Mouse (Mus musculus) hindbrain, embryonic 16.5 days (tissue): ENCODE data around the gene Gpr27. TPM values are rescaled to one million over a fixed set of nuclear protein-coding genes. Genes with fewer than 3 reads are reported as not detected.

Experiments used
- ATAC-seq: fragments of 200-750 bp; cut with Nextera tagmentation; 2 replicates; pipeline ENCODE4 v1.8.0; 2017; ENCODE audit warnings: moderate TSS enrichment, moderate library complexity
- H3K27ac ChIP-seq: fragments of 300-500 bp; sonication (generic); 2 replicates; pipeline ENCODE4 v1.5.1; 2014; ENCODE audit warnings: low read depth, mild to moderate bottlenecking, control low read depth, low read length, moderate library complexity
- H3K27me3 ChIP-seq: fragments of 300-500 bp; sonication (generic); replicated peaks from 2 replicates; pipeline ENCODE4 v1.6.1; 2014; ENCODE audit warnings: low read length; ENCODE audit not compliant: control insufficient read depth, insufficient read depth
- H3K36me3 ChIP-seq: fragments of 300-500 bp; sonication (generic); 2 replicates; pipeline ENCODE4 v1.6.1; 2014; ENCODE audit warnings: mild to moderate bottlenecking, low read length, moderate library complexity, mixed read lengths; ENCODE audit not compliant: control insufficient read depth, insufficient read depth
- H3K4me1 ChIP-seq: fragments of 300-500 bp; sonication (generic); 2 replicates; pipeline ENCODE4 v1.6.1; 2014; ENCODE audit warnings: low read depth, low read length; ENCODE audit not compliant: control insufficient read depth, insufficient read depth
- H3K4me2 ChIP-seq: fragments of 300-500 bp; sonication (generic); 2 replicates; pipeline ENCODE4 v1.6.1; 2014; ENCODE audit warnings: mild to moderate bottlenecking, low read length, control low read depth, moderate library complexity
- H3K4me3 ChIP-seq: fragments of 300-500 bp; sonication (generic); 2 replicates; pipeline ENCODE4 v1.5.1; 2014; ENCODE audit warnings: mild to moderate bottlenecking, low read length, control low read depth, moderate library complexity
- H3K9ac ChIP-seq: fragments of 300-500 bp; sonication (generic); 2 replicates; pipeline ENCODE4 v1.6.1; 2014; ENCODE audit warnings: low read depth, mild to moderate bottlenecking, control low read depth, low read length, moderate library complexity
- H3K9me3 ChIP-seq: fragments of 300-500 bp; sonication (generic); 2 replicates; pipeline ENCODE4 v1.6.1; 2014; ENCODE audit warnings: mild to moderate bottlenecking, low read length, moderate library complexity; ENCODE audit not compliant: control insufficient read depth
- WGBS: fragments of 180-500 bp; shearing (Covaris S2); extraction: QIAGEN DNeasy Blood & Tissue Kit; methylation state at CpG from one replicate; pipeline ENCODE4 v1.1.7; 2014; 5-methylcytosine and 5-hydroxymethylcytosine counted together
- polyA plus RNA-seq: library from polyadenylated mRNA; unstranded; fragments of >200 nt; fragmentation: Nextera tagmentation; extraction: Ambion mirVana; gene quantifications from 2 replicates; pipeline ENCODE4 v1.2.1, GENCODE M21; 2015

Gpr27 gene
- polyA plus RNA-seq, 1 experiment from 2014 or later = 13.8 TPM

DNA sequence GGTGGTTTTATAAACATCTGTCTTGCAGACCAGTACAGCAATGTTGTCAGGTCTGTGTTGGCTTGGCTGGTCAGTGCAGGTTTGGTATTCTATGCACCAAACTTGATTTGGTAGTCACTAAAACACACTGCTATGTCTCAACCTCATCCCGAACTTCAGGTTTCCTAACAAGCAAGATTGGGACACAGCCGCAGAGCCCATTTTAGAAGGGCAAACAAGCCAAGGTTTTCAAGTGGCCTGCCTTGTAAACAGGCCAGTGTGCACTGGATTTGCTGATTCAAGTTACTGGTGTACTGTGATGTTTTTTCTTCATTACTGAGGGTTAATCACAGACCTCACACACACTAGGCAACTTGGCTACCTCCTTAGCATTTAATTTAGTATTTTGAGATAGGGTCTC lies 36.4 kb upstream of the Gpr27 start:
- Histone ChIP-seq H3K9ac (no peak overlapping the region), H3K27ac (no peak overlapping the region), H3K4me2 (no peak overlapping the region), H3K4me1 (no peaks in the 10 kb centered on the region; the same call in 1 of the 2 replicates), H3K27me3 (no peaks in the 10 kb centered on the region), H3K36me3 (no peaks in the 10 kb centered on the region), H3K9me3 (no peaks in the 10 kb centered on the region), H3K4me3 (no peak overlapping the region)
- no peak for ATAC-seq
- WGBS = 98% methylated on average over 2 of the region's 2 CpGs

DNA sequence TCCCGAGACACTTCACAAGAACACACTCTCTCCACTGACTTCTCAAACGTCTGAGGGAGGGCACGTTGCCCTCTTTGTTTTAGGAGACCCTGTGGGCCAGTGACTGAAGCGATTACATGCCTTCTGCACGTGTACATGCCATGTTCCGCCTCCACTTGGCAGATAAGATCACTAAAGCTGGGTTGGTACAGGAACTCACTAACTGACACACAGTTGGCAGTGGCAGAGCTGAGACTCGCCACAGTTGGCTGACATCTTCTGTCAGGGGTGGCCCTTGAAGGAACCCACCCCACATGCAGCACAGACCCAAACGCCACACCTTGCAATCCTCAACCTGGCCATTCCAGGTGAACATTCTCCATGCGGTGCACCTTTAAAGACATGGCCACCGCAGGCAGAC lies 33.9 kb upstream of the Gpr27 start:
- H3K4me2 ChIP-seq = no peak overlapping the region
- no peaks in the 10 kb centered on the region for H3K36me3 ChIP-seq
- H3K9ac ChIP-seq = no peak overlapping the region
- WGBS = 86% methylated on average over 10 of the region's 10 CpGs
- no peak overlapping the region for H3K27ac ChIP-seq
- H3K9me3 ChIP-seq = no peaks in the 10 kb centered on the region
- ATAC-seq = no peak
- H3K27me3 ChIP-seq = no peaks in the 10 kb centered on the region
- no peaks in the 10 kb centered on the region for H3K4me1 ChIP-seq
- no peak overlapping the region for H3K4me3 ChIP-seq

DNA sequence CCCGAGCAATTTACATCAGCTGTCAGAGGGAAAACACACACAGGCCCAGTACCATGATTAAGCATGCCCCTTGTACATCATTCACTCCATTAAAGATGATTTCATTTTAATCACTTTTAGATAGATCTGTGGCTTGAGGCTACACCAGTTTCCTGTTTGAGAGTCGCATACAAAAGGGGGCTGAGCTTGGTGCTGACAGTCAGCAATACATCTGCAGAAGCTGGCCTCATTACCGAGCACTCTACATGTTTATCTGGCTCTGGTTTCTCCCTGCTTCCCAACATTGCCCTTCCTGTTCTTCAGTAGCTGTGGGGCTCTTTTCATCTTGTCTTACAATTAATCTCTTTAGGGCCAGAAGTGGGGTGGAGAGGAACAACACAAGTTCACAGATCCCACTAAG lies 32.0 kb upstream of the Gpr27 start:
- Histone ChIP-seq H3K27me3 (no peaks in the 10 kb centered on the region), H3K36me3 (no peaks in the 10 kb centered on the region), H3K4me2 (no peak overlapping the region), H3K4me1 (peaks cover 2% of the 10 kb centered on the region; the same call in 1 of the 2 replicates), H3K4me3 (no peak overlapping the region), H3K9ac (no peak overlapping the region), H3K9me3 (no peaks in the 10 kb centered on the region), H3K27ac (no peak overlapping the region)
- 49% methylated on average over 3 of the region's 3 CpGs for WGBS
- no peak for ATAC-seq

DNA sequence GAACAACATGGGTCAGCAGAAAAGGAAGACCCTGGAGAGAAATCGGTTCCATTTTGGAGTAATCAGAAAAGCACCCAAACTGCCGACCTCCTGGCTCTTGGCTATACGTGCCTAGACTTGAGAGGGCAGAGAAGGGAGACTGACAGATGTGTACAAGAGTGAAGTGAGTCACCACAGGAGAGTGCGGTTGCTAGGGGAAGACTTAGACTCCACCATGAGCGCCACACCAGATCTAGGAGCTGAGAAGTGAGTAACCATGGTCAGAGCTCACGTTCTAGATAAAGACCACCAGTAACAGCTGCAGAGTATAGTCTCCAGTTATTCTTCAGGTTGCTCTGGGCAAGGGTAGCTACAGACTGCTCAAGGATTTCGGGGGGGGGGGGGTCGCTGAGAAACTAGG lies 29.2 kb upstream of the Gpr27 start:
- Histone ChIP-seq H3K4me2 (no peak overlapping the region), H3K27ac (no peak overlapping the region), H3K27me3 (no peaks in the 10 kb centered on the region), H3K4me3 (no peak overlapping the region), H3K9ac (no peak overlapping the region), H3K9me3 (no peaks in the 10 kb centered on the region), H3K4me1 (peaks cover 6% of the 10 kb centered on the region), H3K36me3 (no peaks in the 10 kb centered on the region)
- WGBS = 79% methylated on average over 8 of the region's 8 CpGs
- ATAC-seq = no peak

DNA sequence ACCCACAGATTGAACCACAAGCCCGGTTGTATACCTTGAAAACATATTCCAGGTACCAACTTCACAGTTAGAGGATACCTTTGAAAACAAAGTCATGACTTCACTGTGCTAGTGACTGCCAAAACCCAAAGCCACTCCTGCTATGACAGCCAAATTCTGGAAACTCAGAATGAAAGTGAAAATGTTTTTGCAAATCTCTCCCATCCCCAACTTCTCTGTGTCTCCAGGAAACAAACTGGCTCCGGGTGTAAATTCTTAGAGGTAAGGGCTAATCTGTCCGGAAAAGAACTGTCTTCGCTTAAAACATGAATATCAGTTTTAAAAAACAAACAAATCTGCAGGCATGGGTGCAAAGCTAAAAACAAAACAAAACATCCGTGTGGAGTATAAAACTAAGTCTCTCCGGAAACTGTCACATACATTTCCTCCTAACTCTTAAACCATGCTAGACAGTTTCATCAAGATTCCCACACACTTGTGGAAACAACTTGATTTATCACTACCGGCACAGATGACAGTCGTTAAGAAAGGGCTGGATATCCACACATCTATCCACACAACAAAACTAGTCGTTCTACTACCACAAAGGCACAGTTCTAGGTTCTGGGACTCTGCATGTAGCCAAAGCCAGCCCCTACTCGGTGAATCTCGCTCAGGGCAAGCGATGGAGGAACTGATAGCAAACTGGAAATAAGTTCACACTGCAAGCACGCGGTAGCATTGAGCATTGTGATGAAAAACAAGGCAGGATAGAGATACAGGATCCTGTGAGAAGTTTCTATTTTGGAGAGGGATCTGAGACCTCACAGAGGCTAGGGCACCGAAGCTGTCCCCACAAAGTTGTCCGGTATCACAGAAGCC lies 26.8 kb upstream of the Gpr27 start:
- no peaks in the 10 kb centered on the region for H3K36me3 ChIP-seq
- H3K4me3 ChIP-seq = peak overlapping the region; percentile 70
- peak overlapping the region; percentile 91 for H3K4me2 ChIP-seq
- 30% methylated on average over 16 of the region's 16 CpGs for WGBS
- ATAC-seq = no peak
- peak overlapping the region; percentile 76; the same call in 1 of the 2 replicates for H3K27ac ChIP-seq
- peaks cover 27% of the 10 kb centered on the region for H3K4me1 ChIP-seq
- H3K9me3 ChIP-seq = no peaks in the 10 kb centered on the region
- no peaks in the 10 kb centered on the region for H3K27me3 ChIP-seq
- H3K9ac ChIP-seq = peak overlapping the region; percentile 80

DNA sequence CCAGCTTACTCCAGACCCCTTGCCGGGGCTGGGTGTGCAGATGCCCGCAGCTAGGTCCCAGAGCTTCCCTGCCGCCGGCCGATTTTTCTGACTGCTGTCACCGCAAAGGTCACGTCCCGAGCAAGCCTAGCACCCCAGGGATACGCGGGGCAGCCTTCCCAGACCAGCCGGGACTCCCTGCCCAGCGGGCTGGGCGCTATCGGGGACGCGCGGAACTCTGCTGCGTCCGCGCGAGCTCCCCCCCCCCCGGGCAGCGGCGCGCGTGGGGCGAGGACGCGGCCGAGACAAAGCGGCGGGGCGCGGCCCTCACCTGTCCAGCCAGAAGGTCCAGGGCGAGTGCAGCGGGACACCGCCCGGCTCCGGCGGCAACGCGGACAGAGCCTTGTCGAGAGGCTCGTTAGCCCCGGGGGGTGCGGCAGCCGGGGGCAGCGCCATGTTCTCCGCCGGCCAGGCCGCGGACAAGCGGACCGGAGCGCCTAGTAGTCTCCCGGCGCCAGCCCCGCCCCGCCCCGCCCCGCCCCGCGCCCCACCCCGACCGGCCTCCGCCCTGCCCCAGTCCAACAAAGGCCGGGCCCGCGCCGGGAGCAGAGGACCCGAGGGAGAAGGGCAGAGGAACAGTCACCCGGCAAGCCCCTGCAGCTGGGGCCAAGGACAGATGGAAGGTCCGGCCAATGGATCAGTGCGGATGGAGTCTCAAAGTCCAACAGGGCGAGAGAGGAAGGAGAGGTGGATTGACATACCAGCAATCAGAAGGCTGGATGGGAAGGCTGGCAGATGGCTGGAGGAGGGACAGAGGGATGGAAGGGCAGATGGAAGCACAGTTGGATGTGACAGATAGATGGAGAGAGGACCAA lies 25.9 kb upstream of the Gpr27 start, which contains the start of the genes Eif4e3 and Gm20696:
TSS of gene Eif4e3 (minus strand) at position 454 of the 854 bp plus-strand sequence.
TSS of gene Gm20696 (minus strand) at position 480 of the 854 bp plus-strand sequence.
- Histone ChIP-seq H3K4me3 (peak within 1 kb of the TSS; percentile 70), H3K36me3 (no peaks in the 10 kb centered on the region), H3K9ac (peak within 1 kb of the TSS; percentile 80), H3K27me3 (no peaks in the 10 kb centered on the region), H3K27ac (peak within 1 kb of the TSS; percentile 76), H3K4me2 (peak within 1 kb of the TSS; percentile 91), H3K4me1 (peaks cover 28% of the 10 kb centered on the region), H3K9me3 (no peaks in the 10 kb centered on the region)
- ATAC-seq = peak; percentile 67
- WGBS = under 1% methylated on average over 44 of the region's 75 CpGs

DNA sequence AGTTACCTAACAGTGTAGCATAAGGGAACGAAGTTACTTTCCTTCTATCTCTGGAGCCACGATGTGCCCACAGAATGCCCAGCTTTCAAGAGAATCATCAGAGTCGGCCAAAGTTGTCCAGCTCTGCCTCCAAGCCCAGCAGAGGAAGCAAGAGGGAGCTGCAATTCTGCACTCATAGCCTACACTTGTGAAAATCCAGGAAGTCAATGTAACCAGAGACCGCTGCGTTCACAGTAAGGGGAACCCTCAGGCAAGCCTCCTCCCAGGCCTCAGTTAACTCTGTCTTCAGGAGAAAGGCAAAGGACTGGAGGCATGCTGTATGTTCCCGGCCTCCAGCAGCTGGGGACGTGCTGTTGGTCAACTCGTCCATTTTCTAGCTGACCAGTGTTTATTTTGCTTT lies 25.2 kb upstream of the Gpr27 start:
- H3K9ac ChIP-seq = no peak overlapping the region
- no peaks in the 10 kb centered on the region for H3K36me3 ChIP-seq
- H3K27me3 ChIP-seq = no peaks in the 10 kb centered on the region
- H3K27ac ChIP-seq = no peak overlapping the region; the same call in 1 of the 2 replicates
- ATAC-seq = no peak
- H3K4me2 ChIP-seq = peak overlapping the region; percentile 91
- no peaks in the 10 kb centered on the region for H3K9me3 ChIP-seq
- H3K4me1 ChIP-seq = peaks cover 28% of the 10 kb centered on the region
- 39% methylated on average over 8 of the region's 8 CpGs for WGBS
- H3K4me3 ChIP-seq = peak overlapping the region; percentile 70; the same call in 1 of the 2 replicates

DNA sequence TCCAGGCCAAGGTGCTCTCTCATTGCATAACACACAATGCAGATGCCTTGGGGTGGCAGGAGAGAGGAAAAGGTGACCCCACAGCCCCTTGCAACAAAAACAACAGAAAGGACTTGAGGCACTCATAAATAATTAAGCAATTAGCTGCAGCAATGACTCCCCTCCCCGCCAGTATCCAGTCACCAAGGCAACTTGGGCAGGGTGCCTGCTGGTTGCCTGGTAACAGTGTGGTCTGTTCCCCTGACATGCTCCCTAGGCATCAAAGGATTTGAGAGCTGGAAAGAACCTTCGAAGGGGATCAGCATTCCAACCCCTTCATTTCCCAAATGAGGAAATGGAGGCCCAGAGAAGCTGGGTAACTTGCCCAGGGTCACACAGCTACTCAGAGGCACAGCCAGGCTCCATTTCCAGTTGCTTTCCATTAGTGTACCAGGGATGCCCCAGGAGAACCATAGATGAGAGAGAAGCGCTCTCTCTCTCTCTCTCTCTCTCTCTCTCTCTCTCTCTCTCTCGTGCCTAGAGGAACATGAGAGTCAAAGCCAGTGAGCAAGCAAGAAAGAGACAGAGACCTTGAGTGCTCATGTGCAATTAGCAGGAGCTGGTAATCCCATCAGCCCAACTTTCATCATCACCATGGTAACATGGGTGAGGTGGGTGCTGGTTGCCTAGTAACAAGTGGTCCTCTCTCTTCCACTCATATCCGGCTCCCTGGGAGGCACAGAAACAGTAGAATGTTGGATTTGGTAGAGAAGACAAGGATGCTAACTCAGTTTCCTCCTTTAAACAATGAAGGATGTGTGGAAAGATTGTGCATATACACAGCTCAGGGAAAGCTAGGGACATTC lies 22.8 kb upstream of the Gpr27 start:
- Histone ChIP-seq H3K4me3 (no peak overlapping the region), H3K4me1 (peaks cover 26% of the 10 kb centered on the region), H3K4me2 (peak overlapping the region; percentile 32; the same call in 1 of the 2 replicates), H3K27me3 (no peaks in the 10 kb centered on the region), H3K27ac (peak overlapping the region; percentile 65), H3K36me3 (no peaks in the 10 kb centered on the region), H3K9ac (no peak overlapping the region), H3K9me3 (no peaks in the 10 kb centered on the region)
- peak; percentile 73 for ATAC-seq
- WGBS = 10% methylated on average over 5 of the region's 5 CpGs
